Mouse (Mus musculus) hindbrain, embryonic 15.5 days (tissue): ENCODE results near the gene Bean1. TPM values are rescaled to one million over a fixed set of nuclear protein-coding genes. Genes with fewer than 3 reads are reported as not detected.

ENCODE experiments used
- ATAC-seq: fragments of 200-750 bp; cut with Nextera tagmentation; 2 replicates; pipeline ENCODE4 v1.8.0; 2017; ENCODE audit warnings: low read depth, moderate number of reproducible peaks, moderate TSS enrichment; ENCODE audit not compliant: low FRiP score
- H3K27ac ChIP-seq: fragments of 300-500 bp; sonication (generic); replicated peaks from 2 replicates; pipeline ENCODE4 v1.5.1; 2015; ENCODE audit warnings: mild to moderate bottlenecking, inconsistent platforms
- H3K27me3 ChIP-seq: fragments of 300-500 bp; sonication (generic); 2 replicates; pipeline ENCODE4 v1.6.1; 2015; ENCODE audit warnings: control low read depth, inconsistent platforms
- H3K36me3 ChIP-seq: fragments of 300-500 bp; sonication (generic); 2 replicates; pipeline ENCODE4 v1.6.1; 2015; ENCODE audit warnings: control low read depth, inconsistent platforms
- H3K4me1 ChIP-seq: fragments of 300-500 bp; sonication (generic); replicated peaks from 2 replicates; pipeline ENCODE4 v1.6.1; 2015; ENCODE audit warnings: control low read depth, inconsistent platforms
- H3K4me2 ChIP-seq: fragments of 300-500 bp; sonication (generic); 2 replicates; pipeline ENCODE4 v1.6.1; 2015; ENCODE audit warnings: moderate library complexity, mild to moderate bottlenecking, inconsistent platforms
- H3K4me3 ChIP-seq: fragments of 300-500 bp; sonication (generic); 2 replicates; pipeline ENCODE4 v1.5.1; 2015; ENCODE audit warnings: mild to moderate bottlenecking, inconsistent platforms
- H3K9ac ChIP-seq: fragments of 300-500 bp; sonication (generic); 2 replicates; pipeline ENCODE4 v1.6.1; 2015; ENCODE audit warnings: inconsistent platforms
- H3K9me3 ChIP-seq: fragments of 300-500 bp; sonication (generic); 2 replicates; pipeline ENCODE4 v1.6.1; 2016; ENCODE audit warnings: control low read depth, inconsistent platforms
- WGBS: fragments of 180-500 bp; shearing (Covaris S2); methylation state at CpG from one replicate; pipeline ENCODE4 v1.1.7; 2015; 5-methylcytosine and 5-hydroxymethylcytosine counted together
- polyA plus RNA-seq: library from polyadenylated mRNA; unstranded; fragments of >200 nt; fragmentation: Nextera tagmentation; extraction: Ambion mirVana; gene quantifications from 2 replicates; pipeline ENCODE4 v1.2.1, GENCODE M21; 2015

Gene Bean1
- polyA plus RNA-seq, 1 experiment from 2014 or later = 7.4 TPM

- Histone ChIP-seq H3K4me1 (no peaks in the 10 kb centered on the region), H3K27me3 (no peaks in the 10 kb centered on the region)
- WGBS = 34% methylated on average over 11 of the region's 11 CpGs
These were observed 48.8 kb downstream of the Bean1 start for GRCm38 (mm10) chr8:104219079-104219478.

GRCm38 (mm10) chr8:104219806-104220205 lies 49.6 kb downstream of the Bean1 start:
- H3K27me3 ChIP-seq = no peaks in the 10 kb centered on the region
- WGBS = 43% methylated on average over 5 of the region's 5 CpGs
- no peaks in the 10 kb centered on the region for H3K4me1 ChIP-seq
- H3K9ac ChIP-seq = no peak overlapping the region
- no peak overlapping the region for H3K4me3 ChIP-seq
- no peak overlapping the region for H3K27ac ChIP-seq
- ATAC-seq = peak; percentile 49
- peaks cover 16% of the 10 kb centered on the region for H3K36me3 ChIP-seq
- H3K9me3 ChIP-seq = no peaks in the 10 kb centered on the region
- no peak overlapping the region for H3K4me2 ChIP-seq

More at GRCm38 (mm10) chr8:104219079-104219478, 48.8 kb downstream of the Bean1 start:
- H3K36me3 ChIP-seq = peaks cover 9% of the 10 kb centered on the region
- ATAC-seq = no peak
- no peak overlapping the region for H3K9ac ChIP-seq
- H3K4me2 ChIP-seq = no peak overlapping the region
- no peak overlapping the region for H3K27ac ChIP-seq
- H3K9me3 ChIP-seq = no peaks in the 10 kb centered on the region
- H3K4me3 ChIP-seq = no peak overlapping the region

- no peak overlapping the region for H3K27ac ChIP-seq
- peaks cover 81% of the 10 kb centered on the region for H3K36me3 ChIP-seq
- no peak overlapping the region for H3K4me2 ChIP-seq
- H3K9me3 ChIP-seq = no peaks in the 10 kb centered on the region
- H3K27me3 ChIP-seq = no peaks in the 10 kb centered on the region
- H3K4me3 ChIP-seq = no peak overlapping the region
- 98% methylated on average over 5 of the region's 5 CpGs for WGBS
- H3K4me1 ChIP-seq = no peaks in the 10 kb centered on the region
- ATAC-seq = no peak
- no peak overlapping the region for H3K9ac ChIP-seq
These were observed 56.8 kb downstream of the Bean1 start for GRCm38 (mm10) chr8:104227048-104227447.

- Histone ChIP-seq H3K36me3 (peaks cover 82% of the 10 kb centered on the region), H3K9ac (no peak overlapping the region), H3K27ac (no peak overlapping the region), H3K9me3 (no peaks in the 10 kb centered on the region), H3K4me2 (no peak overlapping the region), H3K4me3 (no peak overlapping the region), H3K4me1 (no peaks in the 10 kb centered on the region), H3K27me3 (no peaks in the 10 kb centered on the region)
- 95% methylated on average over 9 of the region's 9 CpGs for WGBS
- no peak for ATAC-seq
These were observed 60.1 kb downstream of the Bean1 start for GRCm38 (mm10) chr8:104230377-104230776.

- Histone ChIP-seq H3K9me3 (no peaks in the 10 kb centered on the region), H3K4me3 (no peak overlapping the region), H3K9ac (no peak overlapping the region), H3K36me3 (peaks cover 78% of the 10 kb centered on the region), H3K4me2 (no peak overlapping the region), H3K4me1 (no peaks in the 10 kb centered on the region), H3K27me3 (no peaks in the 10 kb centered on the region), H3K27ac (no peak overlapping the region)
- 96% methylated on average over 4 of the region's 4 CpGs for WGBS
- ATAC-seq = no peak
These were observed 61.8 kb downstream of the Bean1 start for GRCm38 (mm10) chr8:104232039-104232438.

GRCm38 (mm10) chr8:104232919-104233318 lies 62.7 kb downstream of the Bean1 start:
- Histone ChIP-seq H3K9me3 (no peaks in the 10 kb centered on the region), H3K9ac (no peak overlapping the region), H3K4me3 (no peak overlapping the region), H3K27me3 (no peaks in the 10 kb centered on the region), H3K4me2 (no peak overlapping the region), H3K36me3 (peaks cover 78% of the 10 kb centered on the region), H3K27ac (no peak overlapping the region), H3K4me1 (no peaks in the 10 kb centered on the region)
- 97% methylated on average over 5 of the region's 5 CpGs for WGBS
- ATAC-seq = no peak

- no peaks in the 10 kb centered on the region for H3K4me1 ChIP-seq
- 42% methylated on average over 6 of the region's 6 CpGs for WGBS
- peaks cover 79% of the 10 kb centered on the region for H3K36me3 ChIP-seq
- no peaks in the 10 kb centered on the region for H3K27me3 ChIP-seq
- peak; percentile 42; the same call in 1 of the 2 replicates for ATAC-seq
- H3K27ac ChIP-seq = no peak overlapping the region
- H3K9ac ChIP-seq = no peak overlapping the region
- H3K9me3 ChIP-seq = no peaks in the 10 kb centered on the region
- H3K4me3 ChIP-seq = no peak overlapping the region
- H3K4me2 ChIP-seq = no peak overlapping the region
These were observed 64.3 kb downstream of the Bean1 start for GRCm38 (mm10) chr8:104234573-104234972.

GRCm38 (mm10) chr8:104239418-104239861 lies 69.2 kb downstream of the Bean1 start:
- Histone ChIP-seq H3K4me1 (no peaks in the 10 kb centered on the region), H3K4me2 (no peak overlapping the region), H3K27ac (no peak overlapping the region), H3K27me3 (no peaks in the 10 kb centered on the region), H3K9me3 (no peaks in the 10 kb centered on the region), H3K4me3 (no peak overlapping the region), H3K36me3 (peaks cover 77% of the 10 kb centered on the region), H3K9ac (no peak overlapping the region)
- 86% methylated on average over 10 of the region's 10 CpGs for WGBS
- ATAC-seq = no peak

- H3K9ac ChIP-seq = no peak overlapping the region
- H3K9me3 ChIP-seq = no peaks in the 10 kb centered on the region
- H3K27ac ChIP-seq = no peak overlapping the region
- peaks cover 63% of the 10 kb centered on the region for H3K36me3 ChIP-seq
- H3K4me2 ChIP-seq = no peak overlapping the region
- H3K27me3 ChIP-seq = no peaks in the 10 kb centered on the region
- H3K4me1 ChIP-seq = peaks cover 8% of the 10 kb centered on the region
- ATAC-seq = no peak
- WGBS = 78% methylated on average over 12 of the region's 12 CpGs
- no peak overlapping the region for H3K4me3 ChIP-seq
These were observed 71.9 kb downstream of the Bean1 start for GRCm38 (mm10) chr8:104242038-104242644.

- ATAC-seq = no peak
- H3K4me2 ChIP-seq = no peak overlapping the region
- no peak overlapping the region for H3K4me3 ChIP-seq
- no peaks in the 10 kb centered on the region for H3K27me3 ChIP-seq
- H3K9ac ChIP-seq = no peak overlapping the region
- WGBS = 88% methylated on average over 4 of the region's 4 CpGs
- peaks cover 21% of the 10 kb centered on the region for H3K36me3 ChIP-seq
- peaks cover 27% of the 10 kb centered on the region for H3K4me1 ChIP-seq
- H3K9me3 ChIP-seq = no peaks in the 10 kb centered on the region
- H3K27ac ChIP-seq = no peak overlapping the region
These were observed 76.4 kb downstream of the Bean1 start for GRCm38 (mm10) chr8:104246621-104247020.

GRCm38 (mm10) chr8:104247054-104247907 lies 77.0 kb downstream of the Bean1 start:
- H3K9me3 ChIP-seq = no peaks in the 10 kb centered on the region
- H3K4me3 ChIP-seq = peak overlapping the region; percentile 84
- peaks cover 32% of the 10 kb centered on the region for H3K4me1 ChIP-seq
- H3K27ac ChIP-seq = no peak overlapping the region
- H3K36me3 ChIP-seq = peaks cover 15% of the 10 kb centered on the region
- peak overlapping the region; percentile 81 for H3K9ac ChIP-seq
- WGBS = 76% methylated on average over 22 of the region's 22 CpGs
- no peaks in the 10 kb centered on the region for H3K27me3 ChIP-seq
- ATAC-seq = no peak
- peak overlapping the region; percentile 86 for H3K4me2 ChIP-seq

- Histone ChIP-seq H3K27me3 (no peaks in the 10 kb centered on the region), H3K9ac (peak overlapping the region; percentile 81), H3K36me3 (peaks cover 9% of the 10 kb centered on the region; the same call in 1 of the 2 replicates), H3K4me1 (peaks cover 32% of the 10 kb centered on the region), H3K4me3 (peak overlapping the region; percentile 84), H3K9me3 (no peaks in the 10 kb centered on the region), H3K27ac (peak overlapping the region; percentile 72), H3K4me2 (peak overlapping the region; percentile 86)
- ATAC-seq = no peak
- 5% methylated on average over 11 of the region's 11 CpGs for WGBS
These were observed 77.7 kb downstream of the Bean1 start for GRCm38 (mm10) chr8:104247908-104248275.
